Mouse (Mus musculus): ENCODE results near the gene Nt5c1b.

Gene Nt5c1b

GRCm38 (mm10) chr12:10369673-10370072 lies at the start of gene Nt5c1b:
Gene Nt5c1b (plus strand): TSS chr12:10369973.
- no peak for DNase-seq (ENCODE audit: low read depth, low spot score)

- DNase-seq (ENCODE audit: low read depth, low spot score), result no peak
Observed at GRCm38 (mm10) chr12:10327651-10328050, 42.1 kb upstream of the Nt5c1b start.

- DNase-seq (ENCODE audit: low read depth, low spot score), result no peak
Observed at GRCm38 (mm10) chr12:10329460-10329859, 40.3 kb upstream of the Nt5c1b start.

GRCm38 (mm10) chr12:10340604-10341003 lies 29.2 kb upstream of the Nt5c1b start:
- no peak for DNase-seq (ENCODE audit: low read depth, low spot score)

DNA sequence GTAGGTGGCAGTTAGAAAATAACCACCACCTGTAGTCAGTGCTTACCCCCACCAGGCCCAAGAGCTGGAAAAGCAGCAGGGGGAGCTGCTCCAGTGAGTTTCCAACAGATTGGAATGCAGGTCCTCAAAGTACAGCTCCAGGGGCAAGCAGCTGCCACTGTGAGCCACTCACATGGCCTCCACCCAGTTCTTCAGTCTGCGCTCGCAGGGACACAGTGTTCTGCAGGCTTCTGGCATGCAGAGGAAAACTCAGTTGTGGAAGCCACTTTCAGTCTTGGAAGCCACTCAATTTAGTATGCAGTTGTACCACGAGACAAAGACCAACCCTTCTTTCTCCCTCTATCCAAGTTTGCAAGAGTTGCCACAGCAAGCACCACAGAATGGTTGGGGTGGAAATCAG lies 19.1 kb upstream of the Nt5c1b start:
- no peak for DNase-seq (ENCODE audit: low read depth, low spot score)

DNA sequence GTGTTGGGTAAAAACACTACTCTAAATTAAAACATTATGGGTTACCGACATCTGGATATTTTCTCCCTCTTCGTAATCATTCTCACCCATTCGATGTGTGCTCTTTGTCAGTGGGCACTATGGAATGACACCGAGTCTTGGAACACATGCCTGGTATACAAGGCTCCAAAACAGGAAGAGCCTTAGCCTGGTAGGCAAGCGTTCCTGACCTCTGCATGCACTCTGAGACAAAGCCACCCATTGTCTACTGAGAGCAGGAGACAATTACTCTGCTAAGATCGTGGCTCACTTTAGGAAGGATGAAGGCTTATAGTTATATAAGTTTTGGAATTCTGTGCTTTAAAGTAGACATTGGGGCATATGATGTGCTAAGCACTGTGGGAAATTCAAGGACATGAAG lies 12.0 kb upstream of the Nt5c1b start:
- DNase-seq (ENCODE audit: low read depth, low spot score), result no peak

DNA sequence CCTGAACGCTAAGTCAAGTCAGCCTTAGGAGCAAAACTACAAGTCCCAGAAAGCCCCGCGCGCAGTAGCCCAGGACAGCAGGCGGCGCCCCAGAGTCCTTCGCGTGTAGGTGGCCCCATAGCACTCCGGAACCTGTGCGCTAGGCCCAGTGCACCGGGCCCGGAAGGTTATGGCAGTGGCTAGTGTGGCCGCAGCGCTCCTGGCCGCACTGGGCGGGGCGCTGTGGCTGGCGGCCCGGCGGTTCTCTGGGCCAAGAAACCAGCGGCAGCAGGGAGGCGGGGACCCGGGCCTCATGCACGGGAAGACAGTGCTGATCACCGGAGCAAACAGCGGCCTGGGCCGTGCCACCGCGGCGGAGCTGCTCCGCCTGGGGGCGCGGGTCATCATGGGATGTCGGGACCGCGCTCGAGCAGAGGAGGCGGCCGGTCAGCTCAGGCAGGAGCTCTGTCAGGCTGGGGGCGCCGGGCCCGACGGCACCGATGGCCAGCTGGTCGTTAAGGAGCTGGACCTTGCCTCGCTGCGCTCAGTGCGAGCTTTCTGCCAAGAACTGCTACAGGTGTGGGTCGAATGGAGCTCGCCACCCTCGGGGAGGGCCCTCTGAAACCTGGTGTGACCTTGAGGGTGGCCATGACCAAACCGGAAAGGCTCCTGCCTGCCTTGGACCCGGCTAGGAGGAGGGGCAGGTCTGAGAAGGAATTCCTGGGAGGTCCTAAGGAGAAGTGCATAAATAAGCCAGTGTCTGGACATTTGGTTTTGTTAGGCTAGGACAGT lies 21.1 kb downstream of the Nt5c1b start, which contains the start of gene Rdh14:
Gene Rdh14 (plus strand): TSS at position 102 of the 771 bp plus-strand sequence.
- DNase-seq (ENCODE audit: low read depth, low spot score), result peak; percentile 95

GRCm38 (mm10) chr12:10400788-10401187 lies 31.0 kb downstream of the Nt5c1b start:
- no peak for DNase-seq (ENCODE audit: low read depth, low spot score)

DNA sequence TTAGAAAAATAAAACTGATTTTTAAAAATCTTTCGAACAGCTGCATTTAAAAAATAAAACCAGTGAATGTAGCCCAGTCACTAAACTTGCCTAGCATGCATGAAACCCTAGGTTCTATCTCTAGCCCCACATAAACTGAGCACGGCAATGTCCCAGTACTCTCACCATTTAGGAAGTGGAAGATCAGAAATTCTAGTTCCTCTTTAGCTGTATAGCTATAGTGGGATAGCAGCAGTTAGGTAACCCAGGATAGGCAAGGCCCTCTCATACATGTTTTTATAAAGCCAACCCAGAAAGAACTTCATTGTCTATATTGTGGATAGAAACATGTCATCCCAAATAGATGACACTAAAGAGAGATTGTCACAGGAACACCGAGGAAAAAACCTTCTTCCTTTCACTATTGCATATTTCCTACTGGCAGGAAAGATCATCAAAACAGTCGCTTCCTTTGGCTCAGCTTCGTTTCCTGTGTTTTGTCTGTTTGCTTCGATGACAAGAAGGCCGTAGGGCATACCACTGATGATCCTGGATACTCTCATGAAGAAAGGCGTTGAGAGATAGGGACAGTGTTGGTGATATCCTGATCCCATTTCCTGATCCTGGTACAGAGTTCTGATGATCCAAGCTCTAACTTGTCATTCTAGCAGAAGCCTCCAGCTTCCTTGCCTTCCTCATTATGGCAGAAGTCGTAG lies 32.8 kb downstream of the Nt5c1b start:
- DNase-seq (ENCODE audit: low read depth, low spot score), result no peak

GRCm38 (mm10) chr12:10410511-10411179 lies 40.9 kb downstream of the Nt5c1b start:
- no peak for DNase-seq (ENCODE audit: low read depth, low spot score)

- peak; percentile 57 for DNase-seq (ENCODE audit: low read depth, low spot score)
Observed at GRCm38 (mm10) chr12:10411453-10411852, 41.7 kb downstream of the Nt5c1b start.

DNA sequence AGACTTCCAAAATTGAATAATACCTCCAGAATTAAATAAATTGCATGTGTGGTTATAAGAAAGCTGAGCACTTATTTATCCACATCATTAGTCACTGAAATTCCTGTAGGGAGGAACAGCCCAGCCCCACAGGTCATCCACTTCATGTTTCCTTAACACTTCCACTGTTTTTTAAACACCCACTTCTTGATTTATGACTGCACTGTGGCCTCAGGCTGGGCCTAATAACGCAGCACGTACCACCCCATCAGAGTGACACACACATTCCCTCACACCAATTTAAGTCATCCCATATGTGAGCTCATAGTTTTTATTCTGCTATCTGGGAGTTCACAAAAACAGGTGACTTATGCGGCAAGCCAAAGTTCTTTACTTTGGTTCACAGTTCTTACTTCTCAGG lies 52.6 kb downstream of the Nt5c1b start:
- no peak for DNase-seq (ENCODE audit: low read depth, low spot score)

DNA sequence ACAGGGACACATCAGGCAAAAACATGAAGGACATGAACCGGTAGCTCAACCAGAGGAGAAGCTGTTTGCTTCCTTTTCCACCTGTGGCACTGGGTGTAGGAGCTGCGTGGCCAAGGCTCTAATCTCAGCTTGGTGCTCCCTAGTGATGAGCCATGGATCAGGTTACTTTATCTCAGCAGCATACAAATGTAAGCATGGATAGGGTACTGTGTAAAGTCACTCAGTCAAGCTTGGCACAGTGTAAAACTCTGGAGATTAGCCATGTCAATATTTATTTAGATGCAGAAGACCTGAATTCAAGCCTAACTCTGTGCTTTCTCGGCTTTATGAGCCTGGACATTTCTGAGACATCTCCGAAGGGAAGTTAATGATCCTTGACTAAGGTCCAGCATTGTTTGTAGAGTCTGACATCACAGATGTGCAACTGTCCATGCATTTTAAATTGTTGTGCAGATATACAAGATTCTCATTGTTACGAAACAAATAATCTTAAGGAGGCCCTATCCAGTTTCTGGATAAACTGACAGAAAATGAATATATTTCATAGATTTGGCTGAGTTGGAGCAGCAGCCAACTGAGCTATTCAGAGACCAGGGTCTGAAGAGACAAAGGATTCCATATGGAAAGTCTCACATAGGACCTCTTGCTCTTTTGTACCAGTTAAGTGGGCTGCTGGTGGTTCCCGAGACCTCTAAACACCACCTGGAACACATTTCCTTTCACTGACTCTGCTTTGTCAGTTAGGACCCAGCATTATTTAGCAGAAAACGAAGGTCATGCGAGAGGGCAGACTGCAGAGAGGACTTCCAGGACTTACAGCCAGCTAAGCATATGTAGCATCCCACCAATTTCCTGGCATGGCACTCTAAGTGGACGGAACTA lies 56.5 kb downstream of the Nt5c1b start:
- DNase-seq (ENCODE audit: low read depth, low spot score), result no peak

- no peak for DNase-seq (ENCODE audit: low read depth, low spot score)
Observed at GRCm38 (mm10) chr12:10430999-10431398, 61.2 kb downstream of the Nt5c1b start.

DNA sequence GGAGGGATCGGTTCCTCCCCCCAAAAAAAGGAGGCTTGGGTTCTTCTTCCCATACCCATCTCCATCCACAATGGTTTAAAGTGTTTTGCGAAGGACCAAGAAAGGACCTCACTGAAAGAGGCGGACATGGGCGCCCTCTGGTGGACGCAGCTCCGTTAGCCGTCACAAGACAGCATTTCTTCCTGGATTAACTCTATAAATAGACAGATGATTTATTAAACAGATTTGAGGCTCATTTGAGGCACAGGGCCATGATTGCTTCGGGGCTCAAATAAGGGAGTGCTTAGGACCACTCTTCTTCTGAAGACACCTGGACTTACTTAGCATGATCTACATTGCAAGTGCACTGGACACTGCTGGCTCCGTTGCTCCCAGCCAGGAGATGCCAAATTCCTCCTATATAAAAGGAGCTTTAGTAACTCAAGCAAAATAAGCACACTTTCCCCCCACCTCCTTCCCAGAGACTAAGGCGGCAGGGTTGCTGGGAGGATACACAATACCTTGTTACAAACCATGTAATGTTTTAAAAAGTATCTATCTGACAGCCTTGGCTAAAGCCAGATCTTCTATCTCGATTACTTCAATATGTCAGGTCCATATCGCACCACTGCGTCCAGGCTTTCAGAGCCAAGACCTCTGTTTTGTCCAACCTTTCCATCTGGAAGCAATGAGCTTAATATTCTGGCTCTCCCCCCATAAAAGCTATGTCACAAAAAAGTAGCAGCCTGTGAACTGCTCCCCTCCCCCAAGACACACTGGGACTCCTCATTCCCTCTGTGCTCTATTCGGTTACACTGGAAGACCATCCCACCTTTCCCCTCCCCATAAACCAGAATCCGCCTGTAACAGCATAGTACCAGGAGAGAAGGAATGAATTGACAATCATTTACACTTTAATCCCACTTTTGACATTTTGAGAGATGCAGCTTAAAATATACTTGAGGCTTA lies 68.6 kb downstream of the Nt5c1b start:
- peak; percentile 62 for DNase-seq (ENCODE audit: low read depth, low spot score)
